10 mouse cellular contexts compared by ENCODE assay signal in the genomic region with DNA sequence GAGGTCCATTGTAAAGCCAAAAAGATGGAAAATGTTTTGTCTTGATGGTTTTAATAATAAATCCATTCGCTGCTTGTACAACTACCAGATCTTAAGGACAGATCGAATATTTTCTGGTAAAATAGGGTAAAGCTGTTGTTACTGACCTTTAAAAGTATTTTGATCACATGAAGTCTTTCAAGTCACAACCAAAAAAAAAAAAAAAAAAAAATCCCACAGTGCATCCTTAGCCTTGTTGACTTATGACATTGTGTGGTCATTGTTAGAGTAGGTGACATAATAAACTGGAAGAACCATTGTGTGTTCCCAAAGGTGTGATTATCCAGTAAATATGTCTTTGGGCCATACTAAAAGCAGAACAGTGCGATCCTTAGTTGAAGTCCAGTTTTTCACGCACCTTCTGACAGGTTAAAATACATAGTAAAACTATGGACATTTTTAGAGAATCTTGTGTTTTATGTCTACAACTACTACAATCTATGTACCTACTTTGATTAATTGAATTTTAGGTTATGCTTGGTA. TPM values are rescaled to one million over a fixed set of nuclear protein-coding genes. Genes with fewer than 3 reads are reported as not detected.
DNase-seq lines count a peak whose midpoint lies in the region; ATAC-seq and TF ChIP-seq lines count a peak whose summit lies in the region.
"Had no signal": no experiment of that assay in that cellular context is flagged by ENCODE, and none has a peak within 500 bp of the region (broad histone marks: within the 10 kb centered on the region; RNA-seq: fewer than 3 reads in every experiment).

No protein-coding gene starts in this region.

- peak overlapping the region; percentile 96 for H3K4me3 ChIP-seq in kidney, embryonic 14.5 days (ENCODE audit: low read length)
- H3K4me3 ChIP-seq in bone marrow, adult 2 months (replicated peaks; ENCODE audit: control insufficient read depth, low read depth, low read length) = peak overlapping the region; percentile 87
- H3K4me3 ChIP-seq in hindbrain, embryonic 13.5 days = peak overlapping the region; percentile 60
- H3K4me3 ChIP-seq in midbrain, embryonic 13.5 days (replicated peaks) = peak overlapping the region; percentile 69

- WGBS in kidney, embryonic 14.5 days = 75% methylated on average over 4 of the region's 4 CpGs
- 54% methylated on average over 4 of the region's 4 CpGs for WGBS in bone marrow, adult 2 months
- 76% methylated on average over 4 of the region's 4 CpGs for WGBS in hindbrain, embryonic 13.5 days
- 90% methylated on average over 4 of the region's 4 CpGs for WGBS in midbrain, embryonic 13.5 days

- H3K27ac ChIP-seq in kidney, embryonic 14.5 days (ENCODE audit: low read depth, low read length) = peak overlapping the region; percentile 99
- peak overlapping the region; percentile 96; the same call in 1 of the 2 replicates for H3K27ac ChIP-seq in bone marrow, adult 2 months (ENCODE audit: control insufficient read depth, insufficient read depth, low read depth, low read length, poor library complexity)
- H3K27ac ChIP-seq in hindbrain, embryonic 13.5 days = peak overlapping the region; percentile 100
- peak overlapping the region; percentile 99 for H3K27ac ChIP-seq in midbrain, embryonic 13.5 days

- peaks cover 5% of the 10 kb centered on the region; the same call in 1 of the 2 replicates for H3K36me3 ChIP-seq in kidney, embryonic 14.5 days (ENCODE audit: control insufficient read depth, insufficient read depth, low read length)
- no peaks in the 10 kb centered on the region for H3K36me3 ChIP-seq in hindbrain, embryonic 13.5 days
- no peaks in the 10 kb centered on the region for H3K36me3 ChIP-seq in midbrain, embryonic 13.5 days

- H3K4me1 ChIP-seq in kidney, embryonic 14.5 days (ENCODE audit: control insufficient read depth, insufficient read depth, low read length) = peaks cover 11% of the 10 kb centered on the region; the same call in 1 of the 2 replicates
- no peaks in the 10 kb centered on the region; the same call in 1 of the 2 replicates for H3K4me1 ChIP-seq in bone marrow, adult 2 months (ENCODE audit: control insufficient read depth, insufficient read depth, low read length)
- H3K4me1 ChIP-seq in hindbrain, embryonic 13.5 days (replicated peaks) = peaks cover 22% of the 10 kb centered on the region
- H3K4me1 ChIP-seq in midbrain, embryonic 13.5 days (replicated peaks) = peaks cover 26% of the 10 kb centered on the region

- intact Hi-C loops in left cerebral cortex, postnatal 25 days (cut with DNase I) = loop anchor here (5.0 kb wide), 2 partner anchors 44 to 266 kb away; a partner anchor contains a TSS

- no peak for DNase-seq in kidney, postnatal 14 days
- DNase-seq in left cerebral cortex, postnatal 25 days (ENCODE audit: low spot score in 2 of 2) = no peak
- DNase-seq in layer of hippocampus, adult 9-10 months (ENCODE audit: low spot score) = no peak
- DNase-seq in gastrocnemius, adult 18-20 months (ENCODE audit: low spot score) = no peak
- DNase-seq: gastrocnemius, postnatal 14 days; right cerebral cortex, adult 18-20 months had no signal

- H3K27me3 ChIP-seq in kidney, embryonic 14.5 days (ENCODE audit: control insufficient read depth, insufficient read depth, low read length) = no peaks in the 10 kb centered on the region
- H3K27me3 ChIP-seq in hindbrain, embryonic 13.5 days = no peaks in the 10 kb centered on the region
- no peaks in the 10 kb centered on the region for H3K27me3 ChIP-seq in midbrain, embryonic 13.5 days

- H3K9me3 ChIP-seq in kidney, embryonic 14.5 days (ENCODE audit: control insufficient read depth, low read length) = no peaks in the 10 kb centered on the region
- H3K9me3 ChIP-seq in hindbrain, embryonic 13.5 days = no peaks in the 10 kb centered on the region
- H3K9me3 ChIP-seq in midbrain, embryonic 13.5 days = no peaks in the 10 kb centered on the region

- no peak for TF ChIP-seq POLR2A in bone marrow, adult 2 months (IDR thresholded peaks at IDR 0.05; ENCODE audit: borderline replicate concordance, control insufficient read depth, low read depth, low read length)

- no peak for ATAC-seq in kidney, embryonic 14.5 days (ENCODE audit: low FRiP score, low TSS enrichment)
- ATAC-seq in hindbrain, embryonic 13.5 days (ENCODE audit: low FRiP score) = no peak
- ATAC-seq in midbrain, embryonic 13.5 days = no peak

- peak overlapping the region; percentile 97; the same call in 1 of the 2 replicates for H3K9ac ChIP-seq in kidney, embryonic 14.5 days (ENCODE audit: low read depth, low read length)
- H3K9ac ChIP-seq in hindbrain, embryonic 13.5 days = peak overlapping the region; percentile 94
- H3K9ac ChIP-seq in midbrain, embryonic 13.5 days (replicated peaks) = peak overlapping the region; percentile 91

- no peak for TF ChIP-seq CTCF in bone marrow, adult 2 months (IDR thresholded peaks at IDR 0.05; ENCODE audit: control insufficient read depth, insufficient read depth, low read length)

- peak overlapping the region; percentile 70 for H3K4me2 ChIP-seq in kidney, embryonic 14.5 days (replicated peaks; ENCODE audit: low read depth, low read length)
- H3K4me2 ChIP-seq in hindbrain, embryonic 13.5 days = peak overlapping the region; percentile 70
- H3K4me2 ChIP-seq in midbrain, embryonic 13.5 days (replicated peaks) = peak overlapping the region; percentile 67

RNA-seq across cellular contexts. Expression of a gene that starts 1.0 kb away (rescaled TPM):
- polyA plus RNA-seq in kidney, embryonic 14.5 days (2014; fragmentation: Nextera tagmentation; extraction: Ambion mirVana) = 68.7 and 74.7 TPM in 2 replicates
- polyA plus RNA-seq in bone marrow, adult 2 months (2011; ENCODE audit: insufficient read depth, insufficient read length, low replicate concordance, missing spikeins) = 67.9 and 113 TPM in 2 replicates
- polyA plus RNA-seq in hindbrain, embryonic 13.5 days (2015; fragmentation: Nextera tagmentation; extraction: Ambion mirVana) = 70.9 and 74.4 TPM in 2 replicates
- 75.1 and 75.7 TPM in 2 replicates for polyA plus RNA-seq in midbrain, embryonic 13.5 days (2015; fragmentation: Nextera tagmentation; extraction: Ambion mirVana)
- total RNA-seq in left cerebral cortex, postnatal 25 days (2021) = 10 to 100 TPM; 84.8 to 87.4 TPM
- 10 to 100 TPM; 31.6 to 32.4 TPM for total RNA-seq in gastrocnemius, adult 18-20 months (2021)

RNA-seq across cellular contexts. Expression of a gene that starts 8.3 kb away (rescaled TPM):
- 9.2 and 15.0 TPM in 2 replicates for polyA plus RNA-seq in kidney, embryonic 14.5 days (2014; fragmentation: Nextera tagmentation; extraction: Ambion mirVana)
- 4.3 and 8.1 TPM in 2 replicates for polyA plus RNA-seq in bone marrow, adult 2 months (2011; ENCODE audit: insufficient read depth, insufficient read length, low replicate concordance, missing spikeins)
- polyA plus RNA-seq in hindbrain, embryonic 13.5 days (2015; fragmentation: Nextera tagmentation; extraction: Ambion mirVana) = 5.1 and 6.7 TPM in 2 replicates
- polyA plus RNA-seq in midbrain, embryonic 13.5 days (2015; fragmentation: Nextera tagmentation; extraction: Ambion mirVana) = 6.2 and 6.3 TPM in 2 replicates
- total RNA-seq in left cerebral cortex, postnatal 25 days (2021) = 10 to 100 TPM; 11.8 to 13.8 TPM
- total RNA-seq in gastrocnemius, adult 18-20 months (2021) = 1 to 10 TPM; 1.4 to 2.4 TPM

RNA-seq across cellular contexts. Expression of a gene that starts 8.5 kb away (rescaled TPM):
- 4.0 and 4.8 TPM in 2 replicates for polyA plus RNA-seq in kidney, embryonic 14.5 days (2014; fragmentation: Nextera tagmentation; extraction: Ambion mirVana)
- polyA plus RNA-seq in bone marrow, adult 2 months (2011; ENCODE audit: insufficient read depth, insufficient read length, low replicate concordance, missing spikeins) = 2.7 and 2.9 TPM in 2 replicates
- 2.1 and 2.3 TPM in 2 replicates for polyA plus RNA-seq in hindbrain, embryonic 13.5 days (2015; fragmentation: Nextera tagmentation; extraction: Ambion mirVana)
- polyA plus RNA-seq in midbrain, embryonic 13.5 days (2015; fragmentation: Nextera tagmentation; extraction: Ambion mirVana) = 2.3 and 3.1 TPM in 2 replicates
- total RNA-seq in left cerebral cortex, postnatal 25 days (2021) = 1 to 10 TPM; 7.7 to 8.3 TPM
- 1 to 10 TPM; 3.8 to 5.9 TPM for total RNA-seq in gastrocnemius, adult 18-20 months (2021)

RNA-seq across cellular contexts. Expression of a gene that starts 42.8 kb away (rescaled TPM):
- 8.3 and 10.4 TPM in 2 replicates for polyA plus RNA-seq in kidney, embryonic 14.5 days (2014; fragmentation: Nextera tagmentation; extraction: Ambion mirVana)
- 144 and 158 TPM in 2 replicates for polyA plus RNA-seq in bone marrow, adult 2 months (2011; ENCODE audit: insufficient read depth, insufficient read length, low replicate concordance, missing spikeins)
- 6.3 and 7.2 TPM in 2 replicates for polyA plus RNA-seq in hindbrain, embryonic 13.5 days (2015; fragmentation: Nextera tagmentation; extraction: Ambion mirVana)
- 4.9 and 5.2 TPM in 2 replicates for polyA plus RNA-seq in midbrain, embryonic 13.5 days (2015; fragmentation: Nextera tagmentation; extraction: Ambion mirVana)
- total RNA-seq in left cerebral cortex, postnatal 25 days (2021) = 1 to 10 TPM; 8.8 to 10.0 TPM
- 10 to 100 TPM; 25.5 to 31.0 TPM for total RNA-seq in gastrocnemius, adult 18-20 months (2021)

RNA-seq across cellular contexts. Expression of a gene that starts 44.6 kb away (rescaled TPM):
- polyA plus RNA-seq in kidney, embryonic 14.5 days (2014; fragmentation: Nextera tagmentation; extraction: Ambion mirVana) = 71.6 and 81.0 TPM in 2 replicates
- polyA plus RNA-seq in bone marrow, adult 2 months (2011; ENCODE audit: insufficient read depth, insufficient read length, low replicate concordance, missing spikeins) = 11.3 and 24.5 TPM in 2 replicates
- 64.0 and 69.1 TPM in 2 replicates for polyA plus RNA-seq in hindbrain, embryonic 13.5 days (2015; fragmentation: Nextera tagmentation; extraction: Ambion mirVana)
- polyA plus RNA-seq in midbrain, embryonic 13.5 days (2015; fragmentation: Nextera tagmentation; extraction: Ambion mirVana) = 67.4 and 68.1 TPM in 2 replicates
- total RNA-seq in left cerebral cortex, postnatal 25 days (2021) = 10 to 100 TPM; 29.3 to 35.4 TPM
- total RNA-seq in gastrocnemius, adult 18-20 months (2021) = 10 to 100 TPM; 15.6 to 17.3 TPM
